Mouse (Mus musculus) bone marrow, adult 2 months (tissue): Measurements from ENCODE around the gene Lrrn4cl.

ENCODE experiments used
- CTCF ChIP-seq: fragments of 200-500 bp; IDR thresholded peaks from 2 replicates; pipeline ENCODE4 v1.5.1; 2011; ENCODE audit warnings: low read length, control low read depth; ENCODE audit not compliant: control insufficient read depth, insufficient read depth
- POLR2A ChIP-seq: fragments of 200-500 bp; IDR thresholded peaks from 2 replicates; pipeline ENCODE4 v1.6.1; 2011; ENCODE audit warnings: low read depth, mild to moderate bottlenecking, control low read depth, low read length, borderline replicate concordance; ENCODE audit not compliant: control insufficient read depth

- TF ChIP-seq CTCF = no peak
- TF ChIP-seq POLR2A = no peak
These were observed 1.1 kb downstream of the Lrrn4cl start for GRCm38 (mm10) chr19:8851639-8852038.
